Mouse (Mus musculus) fat pad, adult 2 months (tissue): ENCODE data around the gene Eno3.

ENCODE experiments used
- DNase-seq: peaks from one replicate; pipeline ENCODE4 v3.0.0-alpha.2; 2011; ENCODE audit warnings: low read depth, low spot score; ENCODE audit errors: extremely low read depth

The Eno3 gene

DNA sequence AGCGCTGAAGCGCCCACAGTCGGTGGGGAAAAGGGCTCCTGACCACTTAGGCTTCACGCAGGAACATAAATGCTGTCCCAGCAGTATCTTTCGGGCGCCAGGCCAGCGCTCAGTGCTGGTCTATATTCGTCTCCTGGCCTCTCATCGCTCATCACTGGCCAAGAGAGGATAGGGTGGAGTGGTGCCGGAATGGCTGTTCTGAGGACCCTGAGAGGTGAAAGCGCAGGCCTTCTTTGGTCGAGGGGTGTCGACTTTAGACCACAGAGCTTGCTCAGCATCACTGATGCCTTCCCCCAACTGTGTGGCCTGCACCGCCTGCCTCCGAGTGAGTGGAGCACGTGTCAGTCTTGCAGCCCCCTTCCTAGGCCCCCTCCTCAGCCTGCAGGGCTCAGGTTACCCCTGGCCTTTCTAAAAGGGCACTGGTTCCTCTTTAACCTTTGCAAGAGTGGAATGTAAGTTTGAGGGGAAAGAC, 510 bp upstream of the Eno3 start:
- no peak for DNase-seq

GRCm38 (mm10) chr11:70657573-70657972, 571 bp downstream of the Eno3 start:
- DNase-seq = no peak

DNA sequence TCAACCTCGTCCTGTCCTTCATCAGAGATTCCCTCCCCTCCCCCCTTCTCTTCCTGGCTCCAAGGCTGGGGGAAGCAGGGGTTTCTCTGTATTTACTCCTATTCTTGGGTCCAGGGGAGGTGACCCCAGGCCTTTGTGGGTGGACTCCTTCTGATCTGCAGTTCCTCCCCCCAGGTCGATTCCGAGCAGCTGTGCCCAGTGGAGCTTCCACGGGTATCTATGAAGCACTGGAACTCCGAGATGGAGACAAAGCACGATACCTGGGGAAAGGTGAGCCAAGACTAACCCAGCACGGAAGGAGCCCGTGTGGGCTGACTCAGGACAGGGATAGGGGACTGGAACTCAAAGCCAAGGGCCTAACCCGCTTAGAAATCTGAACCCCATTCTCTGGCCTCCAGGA, 989 bp downstream of the Eno3 start:
- no peak for DNase-seq

DNA sequence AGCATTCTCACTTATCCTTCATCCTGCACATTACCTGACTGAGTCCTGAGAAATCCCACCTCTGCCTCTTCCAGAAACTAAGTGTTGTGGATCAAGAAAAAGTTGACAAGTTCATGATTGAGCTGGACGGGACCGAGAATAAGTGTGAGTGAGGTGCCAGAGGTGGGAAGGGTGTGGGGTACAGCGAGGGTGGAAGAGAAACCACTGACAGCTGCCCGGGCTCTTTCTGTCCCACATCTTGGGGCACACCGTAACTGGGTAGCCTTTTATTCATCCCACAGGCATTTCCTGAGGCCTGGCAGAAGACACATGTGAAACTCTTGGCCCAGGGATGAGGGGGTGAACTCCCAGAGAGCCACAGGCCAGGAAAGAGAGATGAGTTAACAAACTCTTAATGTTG, 1.5 kb downstream of the Eno3 start:
- no peak for DNase-seq

DNA sequence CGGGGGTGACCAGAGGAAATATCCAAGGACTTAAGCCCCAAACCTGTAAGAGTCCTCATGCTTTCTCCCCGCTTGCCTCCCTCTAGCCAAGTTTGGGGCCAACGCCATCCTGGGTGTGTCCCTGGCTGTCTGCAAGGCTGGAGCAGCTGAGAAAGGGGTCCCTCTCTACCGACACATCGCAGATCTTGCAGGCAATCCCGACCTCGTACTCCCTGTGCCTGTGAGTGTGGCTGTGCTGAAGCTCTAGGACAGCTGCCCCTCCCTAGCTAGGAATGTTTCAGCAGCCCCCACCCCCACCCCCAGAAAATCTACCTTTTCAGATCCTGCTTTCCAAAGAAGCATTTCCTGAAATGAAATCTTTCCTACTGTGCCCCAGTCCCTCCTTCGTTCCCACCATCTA, 1.9 kb downstream of the Eno3 start:
- DNase-seq = no peak

DNA sequence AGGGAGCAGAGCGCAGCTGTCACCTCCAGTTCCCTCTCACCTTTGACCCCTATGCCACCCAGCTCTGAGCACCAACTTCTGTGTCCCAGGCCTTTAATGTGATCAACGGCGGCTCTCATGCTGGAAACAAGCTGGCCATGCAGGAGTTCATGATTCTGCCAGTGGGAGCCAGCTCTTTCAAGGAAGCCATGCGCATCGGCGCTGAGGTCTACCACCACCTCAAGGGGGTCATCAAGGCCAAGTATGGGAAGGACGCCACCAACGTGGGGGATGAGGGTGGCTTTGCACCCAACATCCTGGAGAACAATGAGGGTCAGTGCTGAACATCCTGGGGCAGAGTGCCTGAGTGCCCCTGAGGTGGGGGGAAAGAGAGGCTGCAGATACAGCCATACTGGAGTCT, 3.6 kb downstream of the Eno3 start:
- no peak for DNase-seq

DNA sequence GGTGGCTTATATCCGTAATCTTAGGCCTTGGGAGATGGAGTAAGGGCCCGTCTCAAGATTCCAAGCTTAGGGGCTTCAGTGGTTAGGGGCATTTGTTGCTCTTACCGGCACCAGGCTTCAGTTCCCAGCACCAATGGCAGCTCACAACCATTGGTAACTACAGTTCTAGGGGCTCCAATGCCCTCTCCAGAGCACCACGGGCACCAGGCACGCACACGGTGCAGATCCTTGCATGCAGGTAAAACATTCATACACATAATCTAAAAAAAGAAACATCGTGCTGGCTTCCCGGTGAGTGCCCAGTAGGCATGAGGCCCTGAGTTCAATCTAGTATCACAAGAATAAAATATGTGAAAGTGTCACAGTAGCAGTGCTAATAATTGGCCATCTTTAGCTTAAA, 6.1 kb downstream of the Eno3 start:
- no peak for DNase-seq

DNA sequence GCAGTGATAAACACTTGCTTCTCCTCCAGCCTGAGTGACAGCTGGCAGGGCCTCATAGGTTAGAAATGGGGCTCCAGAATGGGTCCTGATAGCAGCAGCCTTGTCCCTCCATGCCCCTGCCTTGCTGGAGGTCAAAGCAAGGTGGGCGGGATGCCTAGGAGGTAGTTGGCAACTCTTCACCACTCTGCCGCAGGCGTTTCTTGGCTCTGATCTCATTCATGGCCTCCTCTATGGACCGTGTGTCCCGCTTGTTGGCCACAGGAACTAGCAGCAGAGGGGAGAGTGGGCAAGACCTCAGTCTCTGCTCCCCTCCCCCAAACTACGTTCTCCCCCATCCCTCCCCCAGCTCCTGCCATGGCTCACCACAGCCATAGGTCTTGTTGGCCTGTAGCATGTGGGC, 7.0 kb downstream of the Eno3 start:
- DNase-seq = no peak

DNA sequence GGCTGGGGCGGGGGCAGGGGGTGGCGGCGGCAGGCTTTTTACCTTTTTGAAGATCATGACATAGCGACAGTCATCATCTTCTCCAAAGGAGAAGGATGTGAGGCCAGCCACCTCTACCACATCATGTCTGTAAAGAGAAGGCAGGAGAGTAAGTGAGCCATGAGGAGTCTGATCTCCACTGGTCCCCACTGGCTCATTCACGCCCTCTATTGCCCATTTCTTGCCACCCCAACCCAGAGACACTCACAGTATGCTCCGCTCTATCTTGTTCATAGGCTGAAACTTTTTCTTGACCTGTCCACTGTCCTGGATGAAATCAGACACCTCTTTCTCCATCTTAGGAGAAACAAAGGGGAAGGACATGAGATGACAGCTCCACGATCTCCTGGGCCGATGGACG, 7.7 kb downstream of the Eno3 start:
- no peak for DNase-seq

DNA sequence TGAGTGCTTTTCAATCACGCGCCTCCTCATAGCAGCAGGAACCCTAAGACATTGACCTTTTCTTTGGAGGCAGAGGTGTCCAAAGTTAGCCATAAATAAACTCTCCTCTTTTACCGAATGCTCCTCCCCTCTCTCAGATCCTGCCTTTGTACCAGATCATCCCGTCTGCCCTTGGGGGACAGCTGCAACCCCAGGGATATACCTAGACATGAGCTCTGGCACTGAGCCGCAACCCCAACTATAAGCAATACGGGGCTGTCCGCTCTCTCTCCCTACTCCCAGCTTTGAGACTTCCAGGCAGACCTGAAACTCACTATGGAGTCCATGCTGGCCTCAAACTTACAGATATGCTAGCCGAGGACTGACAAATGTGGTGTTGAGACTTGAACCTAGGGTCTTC, 9.7 kb downstream of the Eno3 start:
- no peak for DNase-seq

- DNase-seq = no peak
Observed at GRCm38 (mm10) chr11:70667271-70668150, 10.5 kb downstream of the Eno3 start.

DNA sequence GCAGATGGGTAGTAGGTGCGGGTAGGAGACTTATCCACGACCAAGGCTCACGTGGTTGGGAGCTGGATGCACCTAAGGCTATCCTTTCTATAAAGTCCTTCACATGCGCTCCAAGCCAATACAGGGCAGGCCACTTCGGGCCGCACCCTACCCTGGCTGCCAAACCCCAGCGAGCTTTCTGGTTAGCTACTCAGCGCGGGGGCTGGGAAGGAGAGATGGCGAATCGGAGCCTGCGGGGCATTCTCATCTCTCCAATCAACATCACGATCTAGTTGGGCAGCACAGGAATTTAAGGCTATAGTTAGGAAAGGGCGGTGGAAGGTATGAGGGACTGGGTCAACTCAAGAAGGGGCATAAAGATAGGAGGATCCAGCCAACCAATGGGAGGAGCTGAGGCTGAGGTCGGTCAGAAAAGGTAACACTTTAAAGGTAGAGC, 11.4 kb downstream of the Eno3 start:
- DNase-seq = no peak

- DNase-seq = peak; percentile 98
Observed at GRCm38 (mm10) chr11:70668771-70669505, 11.9 kb downstream of the Eno3 start, which contains the start of gene Spag7. Spag7 (minus strand) TSS chr11:70669416.

- no peak for DNase-seq
Observed at GRCm38 (mm10) chr11:70669582-70670345, 12.8 kb downstream of the Eno3 start.

- no peak for DNase-seq
Observed at GRCm38 (mm10) chr11:70670483-70670882, 13.5 kb downstream of the Eno3 start.

DNA sequence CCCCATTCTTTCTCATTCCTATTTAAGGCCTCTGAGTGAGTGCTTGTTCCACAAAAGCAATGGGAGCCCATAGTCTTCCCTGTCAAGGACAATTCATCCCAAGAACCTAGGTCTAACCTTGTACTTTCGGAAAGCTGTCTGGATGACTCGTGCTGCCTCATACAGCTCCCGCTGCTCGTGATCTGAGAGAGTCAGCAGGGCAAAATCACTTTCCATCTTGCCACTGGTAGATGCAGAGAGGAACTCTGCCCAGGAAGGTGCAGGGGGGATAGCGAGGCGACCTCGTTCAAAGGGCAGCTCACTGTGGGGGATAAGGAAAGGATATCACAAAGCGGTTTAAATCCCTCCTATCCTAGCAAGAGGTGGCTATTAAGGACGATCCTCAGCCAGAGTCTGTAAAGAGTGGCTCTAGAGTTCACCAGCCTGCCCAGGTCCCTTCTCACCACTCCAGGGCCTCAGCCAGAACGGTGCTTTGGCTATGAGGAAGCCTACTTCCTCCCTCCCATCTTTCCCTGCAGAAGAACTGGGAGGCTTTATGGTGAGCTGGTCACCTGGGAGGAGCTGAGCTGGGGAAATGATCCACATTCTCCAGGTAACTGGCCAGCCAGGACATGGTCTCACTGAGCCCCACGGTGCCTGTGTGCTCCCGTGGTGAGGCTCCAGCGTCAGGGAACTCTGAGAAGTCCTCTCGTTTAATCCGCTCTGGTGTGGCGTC, 14.5 kb downstream of the Eno3 start:
- DNase-seq = no peak

DNA sequence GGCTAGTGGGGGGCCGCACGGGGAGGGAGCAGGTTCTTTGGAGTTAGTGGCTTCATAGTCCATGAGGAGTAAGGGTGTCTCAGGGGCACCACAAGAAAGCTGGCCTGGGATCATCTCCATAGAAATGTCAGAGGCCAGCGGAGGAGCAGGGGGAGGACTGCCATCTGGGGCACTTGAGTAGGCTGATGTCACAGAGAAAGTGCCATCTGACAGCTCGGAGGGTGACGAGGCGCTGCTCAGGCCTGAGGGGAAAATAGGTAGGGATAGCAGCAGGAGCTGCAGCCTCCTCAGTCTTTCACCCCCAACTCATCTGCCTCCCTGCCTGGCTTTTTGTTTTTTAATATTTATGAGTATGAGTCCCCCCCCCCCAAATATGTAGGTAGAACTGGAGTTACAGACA, 17.0 kb downstream of the Eno3 start:
- no peak for DNase-seq

DNA sequence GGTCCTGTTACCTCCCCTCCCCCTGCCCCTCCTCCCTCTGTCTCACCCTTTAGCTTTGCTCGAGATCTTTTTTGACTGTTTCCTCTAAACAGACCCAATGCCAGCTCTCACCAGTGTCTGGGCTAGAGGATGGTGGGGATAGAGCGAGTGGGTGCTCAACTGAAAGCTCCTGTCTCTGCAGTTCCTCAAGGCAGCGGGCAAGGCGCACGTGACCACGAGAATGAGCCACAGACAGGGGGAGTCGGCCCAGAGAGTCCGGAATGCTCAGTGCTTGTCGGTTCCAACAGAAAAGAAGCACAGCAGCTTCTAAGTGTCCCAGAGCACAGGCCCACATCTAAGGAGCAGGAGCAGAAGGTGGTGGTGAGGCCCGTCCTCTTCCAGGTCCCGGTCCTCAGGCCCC, 17.5 kb downstream of the Eno3 start:
- no peak for DNase-seq

GRCm38 (mm10) chr11:70678092-70678491, 21.1 kb downstream of the Eno3 start:
- DNase-seq = no peak

DNA sequence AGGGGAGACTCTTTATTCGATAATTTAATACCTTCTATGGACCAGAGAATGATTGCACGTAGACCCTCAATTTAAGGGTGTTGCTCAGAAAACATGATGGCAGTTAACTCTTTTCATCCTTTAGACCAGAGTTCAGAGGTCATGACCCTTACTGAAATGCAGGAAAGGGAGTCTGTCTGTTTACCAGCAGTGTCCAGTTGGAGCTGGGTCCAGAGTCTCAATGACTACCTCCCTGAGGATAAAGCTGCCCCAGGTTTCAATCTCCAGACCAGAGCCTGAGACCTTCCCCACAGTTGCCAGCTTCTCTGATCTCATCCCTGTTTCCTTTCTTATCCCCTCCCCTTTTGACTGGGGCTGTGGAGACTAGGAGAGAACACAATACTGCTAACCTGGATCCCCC, 21.6 kb downstream of the Eno3 start:
- no peak for DNase-seq

DNA sequence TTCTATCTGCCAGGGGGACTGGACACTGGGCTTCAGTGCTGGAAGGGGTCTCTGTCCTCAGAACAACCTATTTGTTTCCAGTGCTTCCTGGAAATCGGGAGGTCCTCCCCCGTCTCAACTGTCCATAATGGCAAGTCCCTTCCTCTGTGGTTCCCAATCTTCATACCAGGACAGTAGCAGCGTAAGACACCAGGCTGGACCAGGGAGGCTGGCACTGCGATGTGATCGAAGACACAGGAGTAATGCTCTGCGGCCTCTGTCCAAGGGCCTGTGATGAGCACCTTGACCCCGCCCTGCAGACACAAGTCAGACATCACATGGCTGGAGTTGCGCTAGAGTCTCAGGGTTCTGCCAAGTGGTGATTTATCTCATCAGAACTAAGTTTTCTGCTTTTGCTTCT, 22.4 kb downstream of the Eno3 start:
- DNase-seq = no peak
